Mouse (Mus musculus): ENCODE data around the gene Nap1l5. TPM values are rescaled to one million over a fixed set of nuclear protein-coding genes. Genes with fewer than 3 reads are reported as not detected.

Nap1l5 gene
- polyA plus RNA-seq, 1 experiment from 2014 or later, result 1.9 TPM

GRCm38 (mm10) chr6:58907336-58907735 lies 460 bp upstream of the Nap1l5 start:
- Histone ChIP-seq H3K4me1 (replicated peaks) (no peaks in the 10 kb centered on the region), H3K27ac (ENCODE audit: poor library complexity, severe bottlenecking) (no peak overlapping the region), H3K4me3 (peak overlapping the region; percentile 52; the same call in 1 of the 2 replicates), H3K9me3 (replicated peaks) (peaks cover 19% of the 10 kb centered on the region), H3K4me2 (peak overlapping the region; percentile 79), H3K36me3 (peaks cover 31% of the 10 kb centered on the region), H3K9ac (no peak overlapping the region), H3K27me3 (replicated peaks) (no peaks in the 10 kb centered on the region)
- ATAC-seq (ENCODE audit: insufficient number of reproducible peaks, low FRiP score), result no peak
- 82% methylated on average over 8 of the region's 8 CpGs for WGBS

GRCm38 (mm10) chr6:58904551-58904950 lies 2.3 kb downstream of the Nap1l5 start:
- ATAC-seq (ENCODE audit: insufficient number of reproducible peaks, low FRiP score), result no peak
- 65% methylated on average over 3 of the region's 3 CpGs for WGBS

GRCm38 (mm10) chr6:58903171-58903570 lies 3.7 kb downstream of the Nap1l5 start:
- no peak overlapping the region for H3K27ac ChIP-seq (ENCODE audit: poor library complexity, severe bottlenecking)
- ATAC-seq (ENCODE audit: insufficient number of reproducible peaks, low FRiP score), result peak; percentile 48; the same call in 1 of the 2 replicates
- H3K9ac ChIP-seq, result no peak overlapping the region
- H3K4me3 ChIP-seq, result no peak overlapping the region
- WGBS, result 54% methylated on average over 8 of the region's 8 CpGs
- no peak overlapping the region for H3K4me2 ChIP-seq
- no peaks in the 10 kb centered on the region for H3K4me1 ChIP-seq (replicated peaks)
- H3K9me3 ChIP-seq (replicated peaks), result peaks cover 19% of the 10 kb centered on the region
- no peaks in the 10 kb centered on the region for H3K27me3 ChIP-seq (replicated peaks)
- H3K36me3 ChIP-seq, result peaks cover 33% of the 10 kb centered on the region

More at GRCm38 (mm10) chr6:58904551-58904950, 2.3 kb downstream of the Nap1l5 start:
- H3K27ac ChIP-seq (ENCODE audit: poor library complexity, severe bottlenecking), result no peak overlapping the region
- no peak overlapping the region for H3K4me2 ChIP-seq
- no peaks in the 10 kb centered on the region for H3K27me3 ChIP-seq (replicated peaks)
- H3K9me3 ChIP-seq (replicated peaks), result peaks cover 19% of the 10 kb centered on the region
- H3K9ac ChIP-seq, result no peak overlapping the region
- H3K36me3 ChIP-seq, result peaks cover 33% of the 10 kb centered on the region
- no peak overlapping the region for H3K4me3 ChIP-seq
- H3K4me1 ChIP-seq (replicated peaks), result no peaks in the 10 kb centered on the region

GRCm38 (mm10) chr6:58900536-58900935 lies 6.3 kb downstream of the Nap1l5 start:
- Histone ChIP-seq H3K36me3 (peaks cover 24% of the 10 kb centered on the region), H3K27me3 (replicated peaks) (no peaks in the 10 kb centered on the region), H3K4me1 (replicated peaks) (no peaks in the 10 kb centered on the region), H3K9me3 (replicated peaks) (no peaks in the 10 kb centered on the region), H3K4me2 (no peak overlapping the region), H3K4me3 (no peak overlapping the region), H3K9ac (no peak overlapping the region), H3K27ac (ENCODE audit: poor library complexity, severe bottlenecking) (no peak overlapping the region)
- WGBS, result 90% methylated on average over 7 of the region's 7 CpGs
- ATAC-seq (ENCODE audit: insufficient number of reproducible peaks, low FRiP score), result no peak

- H3K36me3 ChIP-seq, result peaks cover 34% of the 10 kb centered on the region
Measured at GRCm38 (mm10) chr6:58899076-58899475, 7.8 kb downstream of the Nap1l5 start.

GRCm38 (mm10) chr6:58896648-58897047 lies 10.2 kb downstream of the Nap1l5 start:
- Histone ChIP-seq H3K27me3 (replicated peaks) (no peaks in the 10 kb centered on the region), H3K4me1 (replicated peaks) (no peaks in the 10 kb centered on the region), H3K9me3 (replicated peaks) (no peaks in the 10 kb centered on the region), H3K27ac (ENCODE audit: poor library complexity, severe bottlenecking) (no peak overlapping the region), H3K4me2 (no peak overlapping the region), H3K4me3 (no peak overlapping the region), H3K36me3 (peaks cover 43% of the 10 kb centered on the region), H3K9ac (no peak overlapping the region)
- ATAC-seq (ENCODE audit: insufficient number of reproducible peaks, low FRiP score), result no peak
- WGBS, result 61% methylated on average over 3 of the region's 3 CpGs

More at GRCm38 (mm10) chr6:58899076-58899475, 7.8 kb downstream of the Nap1l5 start:
- Histone ChIP-seq H3K4me3 (no peak overlapping the region), H3K4me2 (no peak overlapping the region), H3K9me3 (replicated peaks) (no peaks in the 10 kb centered on the region), H3K27me3 (replicated peaks) (no peaks in the 10 kb centered on the region), H3K9ac (no peak overlapping the region), H3K27ac (ENCODE audit: poor library complexity, severe bottlenecking) (no peak overlapping the region), H3K4me1 (replicated peaks) (no peaks in the 10 kb centered on the region)
- no peak for ATAC-seq (ENCODE audit: insufficient number of reproducible peaks, low FRiP score)
- WGBS, result 89% methylated on average over 3 of the region's 3 CpGs

- H3K27me3 ChIP-seq (replicated peaks), result no peaks in the 10 kb centered on the region
- H3K27ac ChIP-seq (ENCODE audit: poor library complexity, severe bottlenecking), result no peak overlapping the region
- H3K36me3 ChIP-seq, result peaks cover 47% of the 10 kb centered on the region
- no peak overlapping the region for H3K4me3 ChIP-seq
- 88% methylated on average over 4 of the region's 4 CpGs for WGBS
- no peaks in the 10 kb centered on the region for H3K9me3 ChIP-seq (replicated peaks)
- ATAC-seq (ENCODE audit: insufficient number of reproducible peaks, low FRiP score), result no peak
- H3K4me1 ChIP-seq (replicated peaks), result no peaks in the 10 kb centered on the region
- H3K9ac ChIP-seq, result no peak overlapping the region
- H3K4me2 ChIP-seq, result no peak overlapping the region
Measured at GRCm38 (mm10) chr6:58894994-58895393, 11.9 kb downstream of the Nap1l5 start.

GRCm38 (mm10) chr6:58893307-58893706 lies 13.6 kb downstream of the Nap1l5 start:
- Histone ChIP-seq H3K27me3 (replicated peaks) (no peaks in the 10 kb centered on the region), H3K4me1 (replicated peaks) (no peaks in the 10 kb centered on the region), H3K27ac (ENCODE audit: poor library complexity, severe bottlenecking) (no peak overlapping the region), H3K4me2 (no peak overlapping the region), H3K9me3 (replicated peaks) (no peaks in the 10 kb centered on the region), H3K36me3 (peaks cover 56% of the 10 kb centered on the region), H3K4me3 (no peak overlapping the region), H3K9ac (no peak overlapping the region)
- WGBS, result 64% methylated on average over 6 of the region's 6 CpGs
- no peak for ATAC-seq (ENCODE audit: insufficient number of reproducible peaks, low FRiP score)

GRCm38 (mm10) chr6:58889917-58890316 lies 17.0 kb downstream of the Nap1l5 start:
- H3K9ac ChIP-seq, result no peak overlapping the region
- no peaks in the 10 kb centered on the region for H3K9me3 ChIP-seq (replicated peaks)

GRCm38 (mm10) chr6:58882271-58882670 lies 24.6 kb downstream of the Nap1l5 start:
- H3K27me3 ChIP-seq (replicated peaks), result no peaks in the 10 kb centered on the region
- ATAC-seq (ENCODE audit: insufficient number of reproducible peaks, low FRiP score), result no peak
- peaks cover 22% of the 10 kb centered on the region for H3K36me3 ChIP-seq
- no peak overlapping the region for H3K4me3 ChIP-seq
- H3K4me1 ChIP-seq (replicated peaks), result no peaks in the 10 kb centered on the region
- H3K9ac ChIP-seq, result no peak overlapping the region
- no peak overlapping the region for H3K4me2 ChIP-seq
- no peak overlapping the region for H3K27ac ChIP-seq (ENCODE audit: poor library complexity, severe bottlenecking)
- no peaks in the 10 kb centered on the region for H3K9me3 ChIP-seq (replicated peaks)
- WGBS, result 72% methylated on average over 6 of the region's 6 CpGs

More at GRCm38 (mm10) chr6:58889917-58890316, 17.0 kb downstream of the Nap1l5 start:
- WGBS, result 77% methylated on average over 3 of the region's 3 CpGs
- H3K27me3 ChIP-seq (replicated peaks), result no peaks in the 10 kb centered on the region
- H3K27ac ChIP-seq (ENCODE audit: poor library complexity, severe bottlenecking), result no peak overlapping the region
- H3K4me3 ChIP-seq, result no peak overlapping the region
- no peaks in the 10 kb centered on the region for H3K4me1 ChIP-seq (replicated peaks)
- no peak for ATAC-seq (ENCODE audit: insufficient number of reproducible peaks, low FRiP score)
- peaks cover 47% of the 10 kb centered on the region for H3K36me3 ChIP-seq
- H3K4me2 ChIP-seq, result no peak overlapping the region

- H3K9me3 ChIP-seq (replicated peaks), result no peaks in the 10 kb centered on the region
- WGBS, result 87% methylated on average over 3 of the region's 3 CpGs
- no peak overlapping the region for H3K27ac ChIP-seq (ENCODE audit: poor library complexity, severe bottlenecking)
- H3K9ac ChIP-seq, result no peak overlapping the region
- no peaks in the 10 kb centered on the region for H3K27me3 ChIP-seq (replicated peaks)
- peaks cover 26% of the 10 kb centered on the region for H3K36me3 ChIP-seq
- no peak for ATAC-seq (ENCODE audit: insufficient number of reproducible peaks, low FRiP score)
- no peaks in the 10 kb centered on the region for H3K4me1 ChIP-seq (replicated peaks)
- no peak overlapping the region for H3K4me3 ChIP-seq
- H3K4me2 ChIP-seq, result no peak overlapping the region
Measured at GRCm38 (mm10) chr6:58881363-58881762, 25.5 kb downstream of the Nap1l5 start.

GRCm38 (mm10) chr6:58880861-58881260 lies 26.0 kb downstream of the Nap1l5 start:
- WGBS, result 52% methylated on average over 5 of the region's 5 CpGs
- Histone ChIP-seq H3K9ac (no peak overlapping the region), H3K27me3 (replicated peaks) (no peaks in the 10 kb centered on the region), H3K4me3 (no peak overlapping the region), H3K36me3 (peaks cover 29% of the 10 kb centered on the region), H3K4me2 (no peak overlapping the region), H3K27ac (ENCODE audit: poor library complexity, severe bottlenecking) (no peak overlapping the region), H3K4me1 (replicated peaks) (no peaks in the 10 kb centered on the region), H3K9me3 (replicated peaks) (no peaks in the 10 kb centered on the region)
- no peak for ATAC-seq (ENCODE audit: insufficient number of reproducible peaks, low FRiP score)
